Mouse (Mus musculus) adrenal gland (tissue): ENCODE data around the gene Zfp207.
"Not testable (repeated sequence)": the region's sequence is repeated elsewhere in the genome, so short reads cannot be mapped to it uniquely, and the experiment has no call there.

Source experiments
- intact Hi-C: fragments of 180-260 bp; cut with DNase I; formaldehyde crosslinking; loops from one replicate; pipeline ENCODE4 v1.15.1; 2025
- long read RNA-seq, 2 experiments: library from polyadenylated mRNA; unstranded; transcript quantifications; one replicate each; pipeline ENCODE4 v2.0.0; 2020; ENCODE audit warnings: borderline replicate concordance in 1 of 2; ENCODE audit not compliant: insufficient replicate concordance in 1 of 2

Zfp207 gene
- long read RNA-seq, experiment 1, transcript Zfp207-201 (11 exons, 2,245 nt): major isoform, 39 of 65 reads
- long read RNA-seq, experiment 1, partial matches to known transcripts: 6 of 65 reads
- long read RNA-seq, experiment 1, other reads (novel, unspliced or antisense): 16 of 65 reads
- long read RNA-seq, experiment 2, transcript Zfp207-201 (11 exons, 2,245 nt): major isoform, 24 of 61 reads
- long read RNA-seq, experiment 2, partial matches to known transcripts: 15 of 61 reads
- long read RNA-seq, experiment 2, other reads (novel, unspliced or antisense): 16 of 61 reads

- intact Hi-C loops: no loop called here
Measured at GRCm38 (mm10) chr11:80383019-80383625, at the start of gene Zfp207. Gene Zfp207 (plus strand): TSS chr11:80383279.

DNA sequence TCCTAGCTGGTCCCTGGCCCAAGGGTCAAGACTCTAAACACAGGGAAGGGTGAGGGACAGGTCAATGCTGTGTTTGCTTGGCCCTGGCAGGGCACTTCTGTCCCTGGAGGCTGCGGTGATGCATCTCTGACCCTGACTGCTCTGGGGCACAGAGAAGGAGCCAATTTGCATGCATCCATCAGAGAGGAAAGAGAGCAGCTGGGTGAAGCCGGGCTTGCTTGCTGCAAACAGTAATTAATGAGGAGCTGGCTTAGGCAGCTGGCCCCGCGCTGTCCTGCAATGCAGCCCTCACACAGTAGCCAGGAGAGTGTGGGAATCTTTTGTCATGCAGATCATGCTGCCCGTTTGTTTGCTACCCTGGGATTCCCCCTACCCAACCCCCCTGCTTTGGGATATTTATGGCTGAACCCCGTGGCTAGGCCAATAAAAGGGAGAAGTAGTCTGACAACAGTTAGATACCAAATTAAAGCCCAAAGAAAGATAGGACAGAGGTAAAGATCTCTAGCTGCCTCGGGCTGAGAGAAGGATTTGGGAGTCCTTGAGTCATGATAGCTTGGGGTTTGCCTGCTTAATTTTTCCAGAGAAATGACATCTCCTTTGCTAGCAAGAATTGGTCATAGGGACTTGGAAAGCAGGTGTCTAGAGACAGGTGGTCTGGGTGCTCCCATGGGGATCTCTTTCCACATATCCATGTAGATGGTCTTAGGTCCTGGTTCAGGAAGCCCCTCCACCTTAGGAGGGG, 47.3 kb upstream of the Zfp207 start:
- intact Hi-C loops: no loop called here

DNA sequence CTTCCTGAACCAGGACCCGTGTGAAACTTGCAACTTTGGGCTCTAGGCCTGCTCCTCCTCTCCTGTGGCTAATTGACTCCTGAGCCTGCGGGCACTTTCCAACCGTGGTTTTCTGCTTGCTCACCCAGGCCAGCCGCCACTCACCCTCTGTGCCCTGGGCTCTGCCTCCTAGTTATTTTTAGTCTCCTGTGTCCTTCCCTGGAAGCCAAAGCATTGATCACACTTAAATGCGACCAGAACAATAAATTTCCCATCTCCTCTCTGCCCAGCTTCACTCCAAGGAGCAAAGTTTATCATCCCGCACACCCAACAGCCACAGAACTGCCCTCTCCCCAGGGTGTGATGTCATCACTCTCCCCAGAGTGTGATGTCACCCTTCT, 46.7 kb upstream of the Zfp207 start:
- intact Hi-C loops: no loop called here

- intact Hi-C loops: no loop called here
Measured at GRCm38 (mm10) chr11:80342482-80342881, 40.6 kb upstream of the Zfp207 start.

- intact Hi-C loops: loop anchor here (2.0 kb wide), 1 partner anchor 61 kb away; no protein-coding TSS in a partner anchor
Measured at GRCm38 (mm10) chr11:80351832-80352430, 31.1 kb upstream of the Zfp207 start.

GRCm38 (mm10) chr11:80354832-80355231, 28.2 kb upstream of the Zfp207 start:
- intact Hi-C loops: no loop called here

GRCm38 (mm10) chr11:80368949-80369348, 14.1 kb upstream of the Zfp207 start:
- intact Hi-C loops: no loop called here

- intact Hi-C loops: no loop called here
Measured at GRCm38 (mm10) chr11:80376651-80377050, 6.4 kb upstream of the Zfp207 start.

DNA sequence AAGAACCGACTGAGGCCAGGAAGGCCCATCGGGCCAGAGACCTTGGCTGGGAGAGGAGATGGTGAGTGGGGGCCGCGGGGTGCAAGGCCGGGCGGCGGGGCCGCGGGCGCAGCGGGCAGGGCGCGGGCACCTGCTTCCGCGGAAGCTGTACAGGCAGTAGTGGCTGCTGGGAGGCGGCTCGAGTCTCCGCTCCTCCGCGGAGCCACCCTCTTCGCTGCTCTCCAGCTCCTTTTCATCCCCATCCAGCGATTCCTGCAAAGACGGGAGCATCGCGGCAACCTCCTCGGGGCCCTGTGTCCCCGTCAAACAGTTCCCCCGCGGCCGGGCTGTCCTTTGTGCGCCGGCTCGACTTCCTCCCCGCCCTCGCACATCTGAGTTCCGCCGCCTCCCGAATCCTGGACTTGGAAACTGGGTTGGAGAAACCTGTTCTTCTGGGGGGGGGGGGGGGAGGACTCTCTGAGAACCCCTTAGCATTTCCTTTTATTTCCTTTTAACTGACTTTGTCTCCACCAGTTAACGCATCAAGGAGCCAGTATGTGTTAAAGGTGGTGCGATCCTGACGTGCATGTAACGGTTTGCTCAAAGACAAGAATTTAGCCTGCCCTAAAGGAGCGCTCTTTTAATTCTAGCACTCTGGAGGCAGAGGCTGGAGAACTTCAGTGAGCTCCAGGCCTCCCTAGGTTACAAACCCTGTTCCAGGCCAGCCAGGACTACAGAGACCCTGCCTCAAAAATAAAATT, 5.2 kb upstream of the Zfp207 start, which contains the start of gene 5730455P16Rik:
Gene 5730455P16Rik (minus strand): TSS at position 323 of the 740 bp plus-strand sequence.
- intact Hi-C loops: no loop called here

DNA sequence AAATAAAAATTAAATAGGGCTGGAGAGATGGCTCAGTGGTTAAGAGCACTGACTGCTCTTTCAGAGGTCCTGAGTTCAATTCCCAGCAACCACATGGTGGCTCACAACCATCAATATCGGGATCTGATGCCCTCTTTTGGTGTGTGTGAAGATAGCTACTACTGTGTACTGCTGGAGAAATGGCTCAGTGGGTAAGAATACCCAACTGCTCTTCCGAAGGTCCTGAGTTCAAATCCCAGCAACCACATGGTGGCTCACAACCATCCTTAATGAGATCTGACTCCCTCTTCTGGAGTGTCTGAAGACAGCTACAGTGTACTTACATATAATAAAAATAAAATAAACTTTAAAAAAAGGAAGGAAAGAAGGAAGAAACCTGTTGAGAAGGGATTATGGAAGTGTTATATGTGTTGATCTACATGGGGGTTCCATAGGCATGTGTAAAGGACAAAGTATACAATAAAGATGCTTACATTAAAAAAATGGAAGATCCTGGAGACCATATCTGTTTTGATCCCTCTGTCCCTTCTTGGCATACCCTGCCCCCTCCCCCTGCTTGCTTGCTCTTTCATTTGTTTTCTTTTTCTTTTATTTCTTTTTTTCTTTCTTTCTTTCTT, 4.5 kb upstream of the Zfp207 start:
- intact Hi-C loops: not testable (repeated sequence)

GRCm38 (mm10) chr11:80379184-80379583, 3.9 kb upstream of the Zfp207 start:
- intact Hi-C loops: not testable (repeated sequence)

DNA sequence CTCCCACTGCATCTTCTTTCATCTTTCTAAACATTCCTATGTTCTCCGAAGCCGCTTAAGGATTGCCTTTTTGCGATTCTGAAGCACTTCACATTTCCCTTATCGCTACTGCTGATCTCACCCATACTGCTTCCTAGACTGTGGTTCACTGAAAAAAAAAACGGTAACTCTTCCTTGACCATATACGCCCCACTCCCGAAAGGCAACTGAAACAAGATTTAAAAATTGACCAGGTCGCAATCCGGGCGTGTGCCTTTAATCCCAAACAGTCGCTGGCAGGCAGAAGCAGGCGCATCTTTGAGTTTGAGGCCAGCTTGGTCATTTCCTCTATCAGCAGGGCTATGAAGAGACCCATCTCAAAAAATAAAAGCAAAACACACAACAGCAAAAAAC, 457 bp upstream of the Zfp207 start:
- intact Hi-C loops: no loop called here

DNA sequence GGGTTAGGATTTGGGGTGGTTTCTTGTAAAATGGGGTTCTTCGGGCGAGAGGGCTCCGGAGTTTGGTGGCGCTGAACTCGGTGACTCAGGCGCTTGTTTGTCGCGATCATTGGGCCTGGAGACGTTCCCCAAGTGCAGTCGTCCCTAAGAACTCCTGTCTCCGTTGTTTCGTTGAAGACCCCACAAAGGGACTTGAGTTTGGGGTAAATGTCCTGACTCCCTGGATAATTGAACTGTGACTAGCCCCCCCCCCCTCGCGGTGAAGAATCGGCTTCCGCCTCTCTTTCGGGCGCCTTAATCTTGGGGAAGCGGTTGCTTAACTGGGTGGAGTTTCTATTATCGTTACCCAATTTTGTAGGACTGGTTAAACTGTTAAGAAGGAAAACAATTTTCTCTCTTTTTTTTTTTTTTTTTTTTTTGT, 557 bp downstream of the Zfp207 start:
- intact Hi-C loops: no loop called here

DNA sequence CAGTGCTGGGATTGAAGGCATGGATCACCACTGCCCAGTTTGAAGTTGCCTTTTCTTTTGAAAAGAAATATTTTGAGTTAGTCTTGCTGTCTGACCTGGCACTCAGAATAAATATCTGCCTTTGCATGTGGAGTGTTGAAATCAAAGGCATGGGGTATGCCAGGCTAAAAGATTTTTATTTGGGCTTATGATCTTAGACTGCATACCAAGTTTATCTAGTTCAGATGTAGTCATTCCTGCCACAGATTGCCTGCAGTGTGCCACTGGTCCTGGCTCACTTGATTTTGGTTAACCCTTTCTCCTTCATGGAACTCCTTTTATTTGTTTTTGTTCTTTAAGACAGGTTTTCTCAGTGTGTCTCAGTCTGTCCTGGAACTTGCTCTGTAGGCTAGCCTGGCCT, 1.4 kb downstream of the Zfp207 start:
- intact Hi-C loops: no loop called here

- intact Hi-C loops: no loop called here
Measured at GRCm38 (mm10) chr11:80385055-80385454, 2.0 kb downstream of the Zfp207 start.

DNA sequence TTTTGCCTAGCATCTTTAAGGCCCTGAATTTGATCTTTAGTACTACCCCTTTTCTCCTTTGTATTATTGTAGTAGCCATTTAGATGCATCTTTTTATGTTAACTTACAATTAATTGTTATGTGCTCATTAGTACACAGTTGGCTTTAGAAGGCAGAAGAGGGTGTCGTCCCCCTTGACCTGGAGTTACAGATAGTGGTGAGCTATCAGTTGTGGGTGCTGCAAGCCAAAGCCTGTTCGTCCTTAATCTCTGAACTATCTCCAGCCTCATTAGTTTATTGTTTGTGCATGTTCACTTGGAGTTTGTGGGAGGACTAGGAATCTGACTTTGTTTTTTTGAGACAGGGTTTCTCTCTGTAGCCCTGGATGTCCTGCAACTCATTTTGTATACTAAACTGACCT, 3.7 kb downstream of the Zfp207 start:
- intact Hi-C loops: no loop called here

DNA sequence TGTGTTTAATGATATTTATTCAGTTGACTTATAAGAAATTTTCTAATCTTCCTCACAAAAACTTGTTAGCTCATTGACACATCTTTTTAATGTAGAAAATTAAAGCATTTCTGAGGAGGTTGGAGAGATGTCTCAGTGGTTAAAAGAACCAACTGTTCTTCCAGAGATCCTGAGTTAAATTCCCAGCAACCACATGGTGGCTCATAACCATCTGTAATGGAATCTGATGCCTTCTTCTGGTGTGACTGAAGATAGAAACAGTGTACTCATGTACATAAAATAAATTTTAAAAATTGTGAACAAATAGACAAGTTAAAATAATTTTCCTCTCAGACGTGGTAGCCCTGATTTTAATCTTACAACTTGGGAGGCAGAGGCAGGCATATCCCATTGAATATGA, 6.8 kb downstream of the Zfp207 start:
- intact Hi-C loops: no loop called here

DNA sequence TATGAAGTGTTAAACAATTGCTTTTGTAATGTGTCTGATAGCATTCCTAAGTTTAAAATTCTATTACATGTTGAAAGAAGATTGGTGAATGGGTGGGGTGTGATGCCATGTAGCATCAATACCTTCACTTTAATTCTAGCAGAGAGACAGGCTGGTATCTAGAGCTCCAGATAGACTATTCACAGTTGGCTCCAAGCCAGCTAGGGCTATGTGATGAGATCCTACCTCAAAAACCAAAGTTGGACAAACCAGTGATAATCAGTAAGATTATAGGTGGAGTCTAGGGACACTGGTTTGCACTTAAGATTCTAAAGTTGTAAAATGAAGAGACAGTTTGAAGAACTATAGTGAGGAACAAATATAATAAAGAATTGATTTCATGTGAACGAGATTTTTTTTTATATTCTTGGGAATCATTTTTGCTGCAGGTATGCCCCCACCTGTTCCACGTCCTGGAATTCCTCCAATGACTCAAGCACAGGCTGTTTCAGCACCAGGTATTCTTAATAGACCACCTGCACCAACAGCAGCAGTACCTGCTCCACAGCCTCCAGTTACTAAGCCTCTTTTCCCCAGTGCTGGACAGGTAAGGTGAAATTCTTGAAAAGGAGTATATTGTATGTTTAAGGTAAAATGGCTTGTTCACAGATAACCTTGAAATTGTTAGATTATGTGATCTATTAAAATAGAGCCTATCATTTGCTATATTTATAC, 8.5 kb downstream of the Zfp207 start:
- intact Hi-C loops: no loop called here

DNA sequence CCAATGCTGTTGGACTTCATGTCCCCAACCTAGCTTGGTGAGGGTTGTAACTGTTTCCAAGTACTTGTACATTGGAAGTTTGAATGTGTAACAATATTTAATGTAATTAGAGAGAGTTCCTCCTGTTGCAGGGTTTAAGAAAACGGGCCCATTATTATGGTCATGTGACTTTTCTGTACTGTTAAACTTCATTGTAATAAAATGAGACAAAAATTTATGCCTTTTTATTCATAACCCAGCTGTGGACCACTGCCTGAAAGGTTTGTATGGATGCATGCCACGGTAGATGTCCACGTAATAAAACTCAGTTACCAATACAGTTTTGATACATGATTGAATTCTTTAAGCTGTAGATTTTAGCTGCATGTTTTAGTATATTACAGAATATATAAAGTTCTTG, 12.9 kb downstream of the Zfp207 start:
- intact Hi-C loops: no loop called here

GRCm38 (mm10) chr11:80396617-80397016, 13.5 kb downstream of the Zfp207 start:
- intact Hi-C loops: no loop called here
